Mouse (Mus musculus): ENCODE results near the gene Sec31a. TPM values are rescaled to one million over a fixed set of nuclear protein-coding genes. Genes with fewer than 3 reads are reported as not detected.
"Not testable (repeated sequence)": the region's sequence is repeated elsewhere in the genome, so short reads cannot be mapped to it uniquely, and the experiment has no call there.

Sec31a gene
- 90.9 and 98.6 TPM in 2 replicates for total RNA-seq (2017)

GRCm38 (mm10) chr5:100415761-100416590 lies at the start of gene Sec31a:
Sec31a (minus strand) TSS chr5:100416234.
- ATAC-seq (ENCODE audit: extremely low read depth, insufficient number of reproducible peaks, low FRiP score, poor library complexity, severe bottlenecking) = peak; percentile 94

- no peak for ATAC-seq (ENCODE audit: extremely low read depth, insufficient number of reproducible peaks, low FRiP score, poor library complexity, severe bottlenecking)
Observed at GRCm38 (mm10) chr5:100462374-100462773, 46.3 kb upstream of the Sec31a start.

- ATAC-seq (ENCODE audit: extremely low read depth, insufficient number of reproducible peaks, low FRiP score, poor library complexity, severe bottlenecking) = no peak
Observed at GRCm38 (mm10) chr5:100461526-100461925, 45.5 kb upstream of the Sec31a start.

- no peak for ATAC-seq (ENCODE audit: extremely low read depth, insufficient number of reproducible peaks, low FRiP score, poor library complexity, severe bottlenecking)
Observed at GRCm38 (mm10) chr5:100459468-100459867, 43.4 kb upstream of the Sec31a start.

GRCm38 (mm10) chr5:100451871-100452270 lies 35.8 kb upstream of the Sec31a start:
- no peak for ATAC-seq (ENCODE audit: extremely low read depth, insufficient number of reproducible peaks, low FRiP score, poor library complexity, severe bottlenecking)

- ATAC-seq (ENCODE audit: extremely low read depth, insufficient number of reproducible peaks, low FRiP score, poor library complexity, severe bottlenecking) = no peak
Observed at GRCm38 (mm10) chr5:100438796-100439195, 22.8 kb upstream of the Sec31a start.

GRCm38 (mm10) chr5:100437917-100438316 lies 21.9 kb upstream of the Sec31a start:
- ATAC-seq (ENCODE audit: extremely low read depth, insufficient number of reproducible peaks, low FRiP score, poor library complexity, severe bottlenecking) = no peak

- ATAC-seq (ENCODE audit: extremely low read depth, insufficient number of reproducible peaks, low FRiP score, poor library complexity, severe bottlenecking) = no peak
Observed at GRCm38 (mm10) chr5:100437086-100437485, 21.1 kb upstream of the Sec31a start.

- ATAC-seq (ENCODE audit: extremely low read depth, insufficient number of reproducible peaks, low FRiP score, poor library complexity, severe bottlenecking) = no peak
Observed at GRCm38 (mm10) chr5:100430966-100431365, 14.9 kb upstream of the Sec31a start.

- ATAC-seq (ENCODE audit: extremely low read depth, insufficient number of reproducible peaks, low FRiP score, poor library complexity, severe bottlenecking) = no peak
Observed at GRCm38 (mm10) chr5:100430076-100430390, 14.0 kb upstream of the Sec31a start.

GRCm38 (mm10) chr5:100429344-100430075 lies 13.5 kb upstream of the Sec31a start:
- ATAC-seq (ENCODE audit: extremely low read depth, insufficient number of reproducible peaks, low FRiP score, poor library complexity, severe bottlenecking) = peak; percentile 99

GRCm38 (mm10) chr5:100428734-100429343 lies 12.8 kb upstream of the Sec31a start:
- ATAC-seq (ENCODE audit: extremely low read depth, insufficient number of reproducible peaks, low FRiP score, poor library complexity, severe bottlenecking) = peak; percentile 4; the same call in 1 of the 2 replicates

- no peak for ATAC-seq (ENCODE audit: extremely low read depth, insufficient number of reproducible peaks, low FRiP score, poor library complexity, severe bottlenecking)
Observed at GRCm38 (mm10) chr5:100428031-100428733, 12.1 kb upstream of the Sec31a start.

GRCm38 (mm10) chr5:100427276-100427675 lies 11.2 kb upstream of the Sec31a start:
- no peak for ATAC-seq (ENCODE audit: extremely low read depth, insufficient number of reproducible peaks, low FRiP score, poor library complexity, severe bottlenecking)

GRCm38 (mm10) chr5:100425823-100426222 lies 9.8 kb upstream of the Sec31a start:
- not testable (repeated sequence) for ATAC-seq (ENCODE audit: extremely low read depth, insufficient number of reproducible peaks, low FRiP score, poor library complexity, severe bottlenecking)

- no peak for ATAC-seq (ENCODE audit: extremely low read depth, insufficient number of reproducible peaks, low FRiP score, poor library complexity, severe bottlenecking)
Observed at GRCm38 (mm10) chr5:100424252-100424651, 8.2 kb upstream of the Sec31a start.

- no peak for ATAC-seq (ENCODE audit: extremely low read depth, insufficient number of reproducible peaks, low FRiP score, poor library complexity, severe bottlenecking)
Observed at GRCm38 (mm10) chr5:100423626-100424025, 7.6 kb upstream of the Sec31a start.

GRCm38 (mm10) chr5:100418861-100419260 lies 2.8 kb upstream of the Sec31a start:
- ATAC-seq (ENCODE audit: extremely low read depth, insufficient number of reproducible peaks, low FRiP score, poor library complexity, severe bottlenecking) = no peak

GRCm38 (mm10) chr5:100418077-100418476 lies 2.0 kb upstream of the Sec31a start:
- no peak for ATAC-seq (ENCODE audit: extremely low read depth, insufficient number of reproducible peaks, low FRiP score, poor library complexity, severe bottlenecking)

Data from neutrophil, adult 5-6 weeks (primary cell).